8 mouse cellular contexts compared by ENCODE assay signal in genomic region chr11:101785852-101786205, GRCm38 (mm10). TPM values are rescaled to one million over a fixed set of nuclear protein-coding genes. Genes with fewer than 3 reads are reported as not detected.
A peak's percentile ranks its signal among the peaks of the same experiment; 100 is the strongest.
DNase-seq lines count a peak whose midpoint lies in the region; ATAC-seq and TF ChIP-seq lines count a peak whose summit lies in the region.

No protein-coding gene starts in this region.

- H3K4me1 ChIP-seq in hindbrain, postnatal 0 days (ENCODE audit: insufficient read depth, low read length) = peaks cover 14% of the 10 kb centered on the region; the same call in 1 of the 2 replicates
- H3K4me1 ChIP-seq in midbrain, postnatal 0 days (ENCODE audit: insufficient read depth, low read length) = 0 out of 2 replicates have a peak, but pooled peaks cover 7% of the 10 kb centered on the region

- H3K4me2 ChIP-seq in hindbrain, postnatal 0 days (ENCODE audit: low read depth, low read length) = peak overlapping the region; percentile 99
- H3K4me2 ChIP-seq in midbrain, postnatal 0 days (ENCODE audit: low read depth, low read length, poor library complexity, severe bottlenecking) = peak overlapping the region; percentile 98

- H3K4me3 ChIP-seq in layer of hippocampus, adult 2 months = peak overlapping the region; percentile 64
- peak overlapping the region; percentile 60 for H3K4me3 ChIP-seq in hindbrain, postnatal 0 days (ENCODE audit: low read length)
- H3K4me3 ChIP-seq in midbrain, postnatal 0 days (ENCODE audit: low read depth, low read length) = peak overlapping the region; percentile 57

- DNase-seq in layer of hippocampus, adult 2 months (ENCODE audit: low spot score in 2 of 2) = no peak
- no peak for DNase-seq in layer of hippocampus, postnatal 14 days (ENCODE audit: low spot score in 2 of 2)
- DNase-seq in embryo, embryonic 10.5 days (ENCODE audit: low spot score) = peak; percentile 32
- no peak for DNase-seq in hindbrain, postnatal 0 days (ENCODE audit: low spot score)
- DNase-seq in midbrain, postnatal 0 days (ENCODE audit: low spot score) = no peak
- DNase-seq in frontal cortex, postnatal 14 days (ENCODE audit: low spot score in 2 of 2) = no peak

- peaks cover 19% of the 10 kb centered on the region; the same call in 1 of the 2 replicates for H3K27me3 ChIP-seq in hindbrain, postnatal 0 days (ENCODE audit: insufficient read depth, low read length)
- peaks cover 43% of the 10 kb centered on the region for H3K27me3 ChIP-seq in midbrain, postnatal 0 days (ENCODE audit: insufficient read depth, low read length)

- TF ChIP-seq CTCF in layer of hippocampus, adult 2 months (conservative IDR thresholded peaks at IDR 0.05) = no peak
- no peak for TF ChIP-seq CTCF in hindbrain, postnatal 0 days (IDR thresholded peaks at IDR 0.05; ENCODE audit: low read depth)
- TF ChIP-seq CTCF in midbrain, postnatal 0 days (IDR thresholded peaks at IDR 0.05) = no peak

- no peaks in the 10 kb centered on the region for H3K36me3 ChIP-seq in hindbrain, postnatal 0 days (ENCODE audit: insufficient read depth, low read length)
- H3K36me3 ChIP-seq in midbrain, postnatal 0 days (ENCODE audit: insufficient read depth, low read length) = no peaks in the 10 kb centered on the region

- no peak overlapping the region for H3K27ac ChIP-seq in layer of hippocampus, adult 2 months
- H3K27ac ChIP-seq in hindbrain, postnatal 0 days = no peak overlapping the region
- no peak overlapping the region for H3K27ac ChIP-seq in midbrain, postnatal 0 days (ENCODE audit: low read depth, low read length)

- H3K9ac ChIP-seq in hindbrain, postnatal 0 days (replicated peaks; ENCODE audit: low read length) = no peak overlapping the region
- H3K9ac ChIP-seq in midbrain, postnatal 0 days (replicated peaks; ENCODE audit: low read length, poor library complexity, severe bottlenecking) = 0 out of 2 replicates have a peak overlapping the region, but pooled peaks have one; percentile 29

- 7% methylated on average over 7 of the region's 7 CpGs for WGBS in hindbrain, postnatal 0 days
- 8% methylated on average over 7 of the region's 7 CpGs for WGBS in midbrain, postnatal 0 days

- no peak for ATAC-seq in hindbrain, postnatal 0 days
- ATAC-seq in midbrain, postnatal 0 days (ENCODE audit: low FRiP score) = no peak
- ATAC-seq in frontal cortex, adult (ENCODE audit: low TSS enrichment) = no peak
- no peak for ATAC-seq in granulocyte monocyte progenitor cell, adult 5-6 weeks (replicated peaks; ENCODE audit: poor library complexity, severe bottlenecking)

- no peaks in the 10 kb centered on the region for H3K9me3 ChIP-seq in hindbrain, postnatal 0 days (ENCODE audit: low read length)
- H3K9me3 ChIP-seq in midbrain, postnatal 0 days (ENCODE audit: low read length) = no peaks in the 10 kb centered on the region

RNA-seq across cellular contexts. Expression of gene Etv4, which starts 0.7 kb away (rescaled TPM):
- total RNA-seq in layer of hippocampus, adult 2 months (2021) = 10 to 100 TPM; 10.1 to 10.7 TPM
- 10 to 100 TPM; 19.3 to 22.1 TPM for total RNA-seq in layer of hippocampus, postnatal 14 days (2021)
- total RNA-seq in hindbrain, postnatal 0 days (2014; rRNA removed) = 47.7 and 56.9 TPM in 2 replicates
- 22.5 and 30.2 TPM in 2 replicates for polyA plus RNA-seq in hindbrain, postnatal 0 days (2015; fragmentation: Nextera tagmentation; extraction: Ambion mirVana)
- 25.6 and 30.4 TPM in 2 replicates for total RNA-seq in midbrain, postnatal 0 days (2014; rRNA removed)
- 18.4 and 18.5 TPM in 2 replicates for polyA plus RNA-seq in midbrain, postnatal 0 days (2015; fragmentation: Nextera tagmentation; extraction: Ambion mirVana)
- not detected in 2 replicates for total RNA-seq in granulocyte monocyte progenitor cell, adult 5-6 weeks (2014; fragmentation: Nextera tagmentation)
- total RNA-seq in granulocyte monocyte progenitor cell, adult 5-6 weeks (2017) = not detected in 2 replicates

RNA-seq across cellular contexts. Expression of gene Dhx8, which starts 53.1 kb away (rescaled TPM):
- 10 to 100 TPM; 33.2 to 38.4 TPM for total RNA-seq in layer of hippocampus, adult 2 months (2021)
- 10 to 100 TPM; 32.4 to 34.2 TPM for total RNA-seq in layer of hippocampus, postnatal 14 days (2021)
- 19.0 and 24.1 TPM in 2 replicates for total RNA-seq in hindbrain, postnatal 0 days (2014; rRNA removed)
- polyA plus RNA-seq in hindbrain, postnatal 0 days (2015; fragmentation: Nextera tagmentation; extraction: Ambion mirVana) = 25.6 and 30.6 TPM in 2 replicates
- 25.7 and 28.5 TPM in 2 replicates for total RNA-seq in midbrain, postnatal 0 days (2014; rRNA removed)
- polyA plus RNA-seq in midbrain, postnatal 0 days (2015; fragmentation: Nextera tagmentation; extraction: Ambion mirVana) = 22.2 and 30.6 TPM in 2 replicates
- 24.8 and 35.2 TPM in 2 replicates for total RNA-seq in granulocyte monocyte progenitor cell, adult 5-6 weeks (2014; fragmentation: Nextera tagmentation)
- 35.2 and 38.3 TPM in 2 replicates for total RNA-seq in granulocyte monocyte progenitor cell, adult 5-6 weeks (2017)

Comparison
In these comparisons a context has a peak if more than half of its experiments do, and no peak if none do; other contexts are left out.
1. RNA of gene Etv4, which starts 0.7 kb away (total RNA-seq): 47.7 to 56.9 TPM in hindbrain, postnatal 0 days, 25.6 to 30.4 TPM in midbrain, postnatal 0 days, 19.3 to 22.1 TPM in layer of hippocampus, postnatal 14 days and 10.1 to 10.7 TPM in layer of hippocampus, adult 2 months; not detected in granulocyte monocyte progenitor cell, adult 5-6 weeks; every median in the first group is over 10 times any median in the second.
2. Peak in every context shown above with its lines, with median percentiles within 50 percentile points of each other: H3K4me3 ChIP-seq.